Mouse (Mus musculus) monocyte, adult 5-6 weeks (primary cell): ENCODE measurements around the gene Gm10647. TPM values are rescaled to one million over a fixed set of nuclear protein-coding genes. Genes with fewer than 3 reads are reported as not detected.
"Not testable (repeated sequence)": the region's sequence is repeated elsewhere in the genome, so short reads cannot be mapped to it uniquely, and the experiment has no call there.

ENCODE experiments used
- ATAC-seq: fragments of 153-309, 156-312 bp; replicated peaks from 2 replicates; pipeline ENCODE4 v1.8.0; 2017; ENCODE audit warnings: mild to moderate bottlenecking; ENCODE audit not compliant: low TSS enrichment, insufficient number of reproducible peaks, severe bottlenecking, poor library complexity, low FRiP score
- total RNA-seq: library from RNA; stranded (forward); fragments of 200-1000, 200-491, 200-594 nt; gene quantifications from 3 replicates; pipeline ENCODE4 v1.2.3, GENCODE M21; 2017

The Gm10647 gene
- not detected in 3 replicates for total RNA-seq

GRCm38 (mm10) chr9:66796739-66797138 lies at the start of gene Gm10647:
Gene Gm10647, plus strand, starts transcription at chr9:66797039.
- ATAC-seq = no peak

GRCm38 (mm10) chr9:66748390-66748789 lies 48.4 kb upstream of the Gm10647 start:
- ATAC-seq = no peak

- no peak for ATAC-seq
Measured at GRCm38 (mm10) chr9:66752849-66753248, 44.0 kb upstream of the Gm10647 start.

DNA sequence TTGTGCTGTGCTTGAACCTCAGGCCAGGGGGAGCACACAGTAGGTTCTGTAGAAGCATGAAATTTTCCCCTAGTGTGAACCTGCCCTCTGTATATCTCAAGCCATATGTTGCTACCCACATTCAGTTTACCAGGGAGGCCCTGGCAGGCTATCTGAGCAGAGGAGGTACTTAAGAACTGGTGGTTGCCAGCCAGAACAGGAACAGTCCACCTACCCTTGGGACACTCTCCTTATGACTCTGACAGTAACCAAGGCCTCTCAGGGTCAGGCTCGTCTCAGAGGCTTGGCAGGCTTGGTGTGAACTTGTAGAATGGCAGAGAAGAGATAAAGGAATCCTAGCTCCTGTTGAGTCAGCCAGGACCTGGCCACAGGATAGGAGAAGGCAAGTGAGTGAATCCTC lies 35.8 kb upstream of the Gm10647 start:
- no peak for ATAC-seq

DNA sequence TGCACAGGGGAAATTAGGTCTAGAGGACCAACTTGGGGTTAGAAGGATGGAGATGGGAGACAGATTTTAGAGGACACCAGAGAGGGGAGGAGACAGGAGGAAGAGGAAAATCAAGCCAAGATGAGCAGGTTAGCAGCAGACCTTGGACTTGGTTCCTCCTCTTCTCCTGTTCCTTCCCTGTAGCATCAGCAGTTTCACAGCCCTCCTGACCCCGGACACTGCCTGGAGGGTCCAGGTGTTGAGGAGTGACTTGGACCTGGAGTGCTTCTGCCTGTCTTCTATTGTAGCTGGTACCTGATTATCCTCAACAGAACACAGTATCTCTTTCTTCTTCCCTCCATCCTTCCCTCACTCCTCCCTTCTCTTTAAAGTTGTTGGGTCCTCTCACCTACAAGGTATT lies 28.1 kb upstream of the Gm10647 start:
- ATAC-seq = no peak

DNA sequence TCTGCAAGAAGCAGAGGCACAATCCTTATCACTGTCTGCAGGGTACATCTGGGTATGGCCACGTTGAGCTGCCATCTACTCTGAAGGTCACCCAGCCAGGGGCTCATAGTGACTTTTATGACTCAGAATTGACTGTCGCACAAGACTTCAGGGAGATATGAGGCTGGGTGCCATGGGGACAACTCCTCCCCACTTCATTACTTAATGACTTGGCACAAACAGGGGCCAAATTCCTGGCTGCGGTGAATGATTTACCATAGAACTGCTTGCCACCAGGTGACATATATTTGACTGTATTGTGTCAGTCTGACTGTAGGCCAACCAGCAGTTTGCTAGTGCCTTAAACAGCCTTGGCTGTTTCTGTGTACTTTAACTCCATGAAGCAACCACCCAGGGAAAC lies 27.6 kb upstream of the Gm10647 start:
- ATAC-seq = no peak

GRCm38 (mm10) chr9:66770701-66771100 lies 26.1 kb upstream of the Gm10647 start:
- ATAC-seq = no peak

DNA sequence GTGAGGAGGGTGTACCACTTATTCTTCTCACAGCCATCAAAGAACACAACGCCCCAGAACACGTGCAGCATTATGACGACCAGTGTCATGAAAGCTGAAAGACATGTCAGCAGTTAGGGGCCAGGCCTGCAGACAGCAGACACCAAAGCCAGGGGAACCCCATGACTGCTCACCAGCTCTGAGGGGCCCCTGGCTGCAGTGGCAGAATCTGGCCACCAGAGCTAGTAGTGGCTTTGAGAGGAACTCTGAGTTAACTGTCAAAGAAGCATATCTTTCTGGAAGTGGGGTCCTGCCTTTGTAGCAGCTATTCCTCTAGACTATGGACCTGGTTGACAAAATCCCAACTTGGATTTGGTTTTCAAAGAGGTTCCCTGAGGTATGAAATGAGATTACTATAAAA lies 12.3 kb upstream of the Gm10647 start:
- ATAC-seq = not testable (repeated sequence)

DNA sequence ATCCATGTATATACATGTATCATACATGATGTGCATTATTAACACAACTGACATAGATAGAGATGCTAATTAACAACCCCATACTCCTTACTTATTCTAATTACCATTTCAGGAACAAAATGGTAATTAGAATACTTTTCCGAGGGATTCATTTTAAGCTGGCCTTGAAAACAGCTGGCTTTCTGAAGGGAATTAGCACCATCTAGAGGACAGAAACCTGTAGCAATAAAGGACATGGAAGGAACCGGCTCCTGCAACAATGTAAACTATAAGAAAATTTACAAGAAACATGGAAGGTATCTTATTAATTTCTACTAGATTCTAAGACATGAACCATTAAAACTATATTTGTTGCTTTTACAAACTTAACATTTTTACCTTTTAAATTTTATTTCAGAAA lies 9.0 kb upstream of the Gm10647 start:
- no peak for ATAC-seq

GRCm38 (mm10) chr9:66794629-66795463 lies 2.0 kb upstream of the Gm10647 start:
- no peak for ATAC-seq

GRCm38 (mm10) chr9:66795464-66796324 lies 1.1 kb upstream of the Gm10647 start, which contains the start of gene Aph1b:
Gene Aph1b, minus strand, starts transcription at chr9:66795490.
- ATAC-seq = peak; percentile 95

DNA sequence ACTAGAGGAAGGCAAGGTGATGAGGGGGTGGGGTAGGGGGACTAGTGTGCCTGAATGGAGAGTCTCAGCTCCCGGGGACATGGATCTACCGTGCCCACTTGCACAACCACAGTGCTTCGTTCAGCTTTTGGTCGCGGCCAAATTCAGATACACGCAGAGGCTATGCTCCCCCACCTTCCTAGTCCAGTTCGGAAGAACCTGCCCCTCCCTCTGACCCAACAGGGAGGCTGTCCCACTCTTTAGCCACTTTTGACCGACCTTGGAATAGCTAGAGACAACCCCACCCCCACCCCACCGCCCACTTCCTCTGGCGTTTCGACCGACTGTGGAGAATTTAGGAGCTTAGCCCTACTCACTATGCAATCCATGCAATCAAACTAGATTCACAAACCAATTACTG lies 5.1 kb downstream of the Gm10647 start:
- no peak for ATAC-seq

DNA sequence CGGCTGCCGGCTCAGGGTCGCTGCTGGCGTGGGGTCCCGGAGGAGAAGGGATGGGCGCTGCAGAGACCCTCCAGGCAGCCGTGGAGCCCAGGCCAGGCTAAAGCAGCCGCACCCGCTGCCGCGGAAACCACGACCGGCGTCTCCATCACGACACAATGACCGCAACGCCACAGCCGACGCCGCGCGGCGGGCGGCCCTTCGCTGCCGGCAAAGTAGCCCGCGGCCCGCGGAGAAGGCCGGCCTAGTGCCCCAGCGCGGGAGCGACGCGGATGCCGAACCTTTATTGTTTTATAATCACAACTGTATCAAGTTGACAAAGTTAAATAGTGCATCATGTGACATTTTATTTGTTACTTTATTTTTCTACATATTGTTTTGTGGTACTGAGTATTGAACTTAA lies 9.1 kb downstream of the Gm10647 start:
- ATAC-seq = not testable (repeated sequence)

- no peak for ATAC-seq
Measured at GRCm38 (mm10) chr9:66813392-66813791, 16.6 kb downstream of the Gm10647 start.

DNA sequence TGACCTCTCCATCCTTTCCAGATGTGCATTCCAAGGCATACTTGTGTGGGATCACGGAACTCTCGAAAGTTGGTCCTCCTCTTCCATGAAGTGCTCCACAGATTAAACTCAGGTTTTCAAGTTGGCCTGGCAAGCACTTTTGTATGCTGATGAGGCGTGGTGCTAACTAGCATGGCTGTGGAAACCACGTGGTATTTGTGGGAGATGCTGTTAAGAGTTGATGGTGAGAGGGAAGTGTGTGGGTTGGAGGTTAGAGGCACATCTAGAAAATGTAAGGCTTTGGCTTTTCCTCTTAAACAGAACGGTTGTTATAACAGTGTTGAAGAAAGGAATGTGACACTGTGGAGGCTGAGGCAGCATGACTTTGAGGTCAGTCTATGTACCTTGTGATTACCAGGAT lies 24.2 kb downstream of the Gm10647 start:
- ATAC-seq = no peak

GRCm38 (mm10) chr9:66822255-66822654 lies 25.4 kb downstream of the Gm10647 start:
- ATAC-seq = not testable (repeated sequence)

- ATAC-seq = 0 out of 2 replicates have a peak, but pooled peaks have one; percentile 48
Measured at GRCm38 (mm10) chr9:66825990-66826389, 29.2 kb downstream of the Gm10647 start.

- no peak; the same call in 1 of the 2 replicates for ATAC-seq
Measured at GRCm38 (mm10) chr9:66832366-66832908, 35.6 kb downstream of the Gm10647 start.

GRCm38 (mm10) chr9:66833851-66834250 lies 37.0 kb downstream of the Gm10647 start:
- ATAC-seq = no peak
